In genomic region chr5:103211101-103211848, GRCm38 (mm10) we compare ENCODE assay signal across 8 mouse cellular contexts. TPM values are rescaled to one million over a fixed set of nuclear protein-coding genes. Genes with fewer than 3 reads are reported as not detected.
A peak's percentile ranks its signal among the peaks of the same experiment; 100 is the strongest.
DNase-seq lines count a peak whose midpoint lies in the region; ATAC-seq and TF ChIP-seq lines count a peak whose summit lies in the region.

Gene Mapk10, minus strand, starts transcription at chr5:103211334.

- H3K4me3 ChIP-seq in intestine, embryonic 15.5 days (replicated peaks), result no peak within 1 kb of the TSS
- H3K4me3 ChIP-seq in midbrain, postnatal 0 days (ENCODE audit: low read depth, low read length), result peak within 1 kb of the TSS; percentile 50
- H3K4me3 ChIP-seq in testis, adult 2 months (ENCODE audit: control insufficient read depth, low read depth, low read length), result peak within 1 kb of the TSS; percentile 76

- no peak; the same call in 1 of the 2 replicates for TF ChIP-seq POLR2A in testis, adult 2 months (IDR thresholded peaks at IDR 0.05; ENCODE audit: control insufficient read depth, low read depth, low read length)

- 9% methylated on average over 16 of the region's 16 CpGs for WGBS in intestine, embryonic 15.5 days
- 3% methylated on average over 13 of the region's 16 CpGs for WGBS in midbrain, postnatal 0 days

- peak within 1 kb of the TSS; percentile 50 for H3K4me2 ChIP-seq in intestine, embryonic 15.5 days (replicated peaks)
- H3K4me2 ChIP-seq in midbrain, postnatal 0 days (ENCODE audit: low read depth, low read length, poor library complexity, severe bottlenecking), result peak within 1 kb of the TSS; percentile 60

- no peaks in the 10 kb centered on the region for H3K9me3 ChIP-seq in intestine, embryonic 15.5 days
- 0 out of 2 replicates have a peak, but pooled peaks cover 2% of the 10 kb centered on the region for H3K9me3 ChIP-seq in midbrain, postnatal 0 days (ENCODE audit: low read length)

- no peak within 1 kb of the TSS for H3K27ac ChIP-seq in intestine, embryonic 15.5 days
- peak within 1 kb of the TSS; percentile 81 for H3K27ac ChIP-seq in midbrain, postnatal 0 days (ENCODE audit: low read depth, low read length)
- no peak within 1 kb of the TSS for H3K27ac ChIP-seq in testis, adult 2 months (ENCODE audit: control insufficient read depth, insufficient read depth, low read depth, low read length)

- H3K36me3 ChIP-seq in intestine, embryonic 15.5 days, result no peaks in the 10 kb centered on the region
- H3K36me3 ChIP-seq in midbrain, postnatal 0 days (ENCODE audit: insufficient read depth, low read length), result no peaks in the 10 kb centered on the region
- H3K36me3 ChIP-seq in testis, adult 2 months (ENCODE audit: control insufficient read depth, insufficient read depth, low read length), result no peaks in the 10 kb centered on the region

- no peak for TF ChIP-seq CTCF in midbrain, postnatal 0 days (IDR thresholded peaks at IDR 0.05)
- TF ChIP-seq CTCF in testis, adult 2 months (IDR thresholded peaks at IDR 0.05; ENCODE audit: control insufficient read depth, insufficient read depth, insufficient replicate concordance, low read depth, low read length), result no peak

- H3K9ac ChIP-seq in intestine, embryonic 15.5 days, result no peak within 1 kb of the TSS
- peak within 1 kb of the TSS; percentile 64 for H3K9ac ChIP-seq in midbrain, postnatal 0 days (replicated peaks; ENCODE audit: low read length, poor library complexity, severe bottlenecking)

- H3K27me3 ChIP-seq in intestine, embryonic 15.5 days (replicated peaks), result 0 out of 2 replicates have a peak, but pooled peaks cover 9% of the 10 kb centered on the region
- no peaks in the 10 kb centered on the region for H3K27me3 ChIP-seq in midbrain, postnatal 0 days (ENCODE audit: insufficient read depth, low read length)
- no peaks in the 10 kb centered on the region for H3K27me3 ChIP-seq in testis, adult 2 months (ENCODE audit: control insufficient read depth, insufficient read depth, low read length)

- DNase-seq in adrenal gland, postnatal 10 days, result peak; percentile 62
- DNase-seq in embryo, embryonic 10 days (ENCODE audit: low spot score), result peak; percentile 94
- DNase-seq in heart, adult 11 months, result peak; percentile 92
- peak; percentile 87 to 93 for DNase-seq in left cerebral cortex, adult 8-10 months (ENCODE audit: low spot score in 2 of 2)
- DNase-seq in midbrain, postnatal 0 days (ENCODE audit: low spot score), result peak; percentile 98

- no peaks in the 10 kb centered on the region; the same call in none of the 2 replicates for H3K4me1 ChIP-seq in intestine, embryonic 15.5 days (replicated peaks)
- peaks cover 11% of the 10 kb centered on the region; the same call in 1 of the 2 replicates for H3K4me1 ChIP-seq in midbrain, postnatal 0 days (ENCODE audit: insufficient read depth, low read length)
- peaks cover 5% of the 10 kb centered on the region; the same call in 1 of the 2 replicates for H3K4me1 ChIP-seq in testis, adult 2 months (ENCODE audit: control insufficient read depth, insufficient read depth, low read length)

- ATAC-seq in intestine, embryonic 15.5 days, result peak; percentile 91
- peak; percentile 98 for ATAC-seq in midbrain, postnatal 0 days (ENCODE audit: low FRiP score)
- ATAC-seq in megakaryocyte progenitor cell, adult 5-6 weeks (replicated peaks; ENCODE audit: poor library complexity), result no peak

RNA-seq across cellular contexts. Expression of gene Mapk10, which starts in this region (rescaled TPM):
- total RNA-seq in adrenal gland, postnatal 10 days (2021), result 10 to 100 TPM; 11.9 to 14.9 TPM
- polyA plus RNA-seq in intestine, embryonic 15.5 days (2015; fragmentation: Nextera tagmentation; extraction: Ambion mirVana), result 6.5 and 7.0 TPM in 2 replicates
- total RNA-seq in left cerebral cortex, adult 8-10 months (2022), result 100 to 1,000 TPM; 474 to 541 (median 500) TPM
- total RNA-seq in midbrain, postnatal 0 days (2014; rRNA removed), result 35.8 and 46.6 TPM in 2 replicates
- 99.8 and 110 TPM in 2 replicates for polyA plus RNA-seq in midbrain, postnatal 0 days (2015; fragmentation: Nextera tagmentation; extraction: Ambion mirVana)
- polyA plus RNA-seq in testis, adult 2 months (2012; rRNA removed), result 36.1 and 37.0 TPM in 2 replicates
- not detected in 2 replicates for total RNA-seq in megakaryocyte progenitor cell, adult 5-6 weeks (2015)
- total RNA-seq in megakaryocyte progenitor cell, adult 5-6 weeks (2017), result not detected in 2 replicates

Comparison
In these comparisons a context has a peak if more than half of its experiments do, and no peak if none do; other contexts are left out.
1. RNA of gene Mapk10 (total RNA-seq): 474 to 541 TPM in left cerebral cortex, adult 8-10 months, 35.8 to 46.6 TPM in midbrain, postnatal 0 days and 11.9 to 14.9 TPM in adrenal gland, postnatal 10 days; not detected in megakaryocyte progenitor cell, adult 5-6 weeks; every median in the first group is over 10 times any median in the second.
2. Peak in every context shown above with its lines, with median percentiles within 50 percentile points of each other: DNase-seq.